Mouse (Mus musculus): ENCODE data around the gene Rnh1.

GRCm38 (mm10) chr7:141164397-141164796 lies 8.3 kb downstream of the Rnh1 start:
- TF ChIP-seq POLR2A (IDR thresholded peaks at IDR 0.05; ENCODE audit: control insufficient read depth, extremely low read depth, insufficient read depth, low read length, poor library complexity), result no peak
- TF ChIP-seq CTCF (IDR thresholded peaks at IDR 0.05; ENCODE audit: borderline replicate concordance, control insufficient read depth, extremely low read depth, insufficient read depth, low read length, poor library complexity), result no peak

All from thymus, adult 2 months (tissue).